Mouse (Mus musculus) forebrain, postnatal 0 days (tissue): ENCODE data around the gene Smg9. TPM values are rescaled to one million over a fixed set of nuclear protein-coding genes. Genes with fewer than 3 reads are reported as not detected.
"Not testable (repeated sequence)": the region's sequence is repeated elsewhere in the genome, so short reads cannot be mapped to it uniquely, and the experiment has no call there.

Experiments
- ATAC-seq: fragments of 200-750 bp; cut with Nextera tagmentation; 2 replicates; pipeline ENCODE4 v1.8.0; 2017; ENCODE audit warnings: mild to moderate bottlenecking, moderate library complexity
- DNase-seq: peaks from one replicate; pipeline ENCODE4 v3.0.0-alpha.2; 2015
- H3K27ac ChIP-seq: fragments of 300-500 bp; sonication (generic); 2 replicates; pipeline ENCODE4 v1.5.1; 2014; ENCODE audit warnings: low read depth, mild to moderate bottlenecking, antibody characterized with exemption, low read length, moderate library complexity, mixed read lengths
- H3K27me3 ChIP-seq: fragments of 300-500 bp; sonication (generic); 2 replicates; pipeline ENCODE4 v1.6.1; 2014; ENCODE audit warnings: mild to moderate bottlenecking, low read length, mixed read lengths; ENCODE audit not compliant: insufficient read depth
- H3K36me3 ChIP-seq: fragments of 300-500 bp; sonication (generic); 2 replicates; pipeline ENCODE4 v1.6.1; 2014; ENCODE audit warnings: mild to moderate bottlenecking, moderate library complexity; ENCODE audit not compliant: insufficient read depth
- H3K4me1 ChIP-seq: fragments of 300-500 bp; sonication (generic); 2 replicates; pipeline ENCODE4 v1.6.1; 2014; ENCODE audit warnings: antibody characterized with exemption; ENCODE audit not compliant: insufficient read depth
- H3K4me2 ChIP-seq: fragments of 300-500 bp; sonication (generic); 2 replicates; pipeline ENCODE4 v1.6.1; 2014; ENCODE audit warnings: low read depth, mild to moderate bottlenecking, moderate library complexity
- H3K4me3 ChIP-seq: fragments of 300-500 bp; sonication (generic); 2 replicates; pipeline ENCODE4 v1.5.1; 2014; ENCODE audit warnings: low read depth, low read length, mixed read lengths
- H3K9ac ChIP-seq: fragments of 300-500 bp; sonication (generic); 2 replicates; pipeline ENCODE4 v1.6.1; 2014; ENCODE audit warnings: mild to moderate bottlenecking
- H3K9me3 ChIP-seq: fragments of 300-500 bp; sonication (generic); 2 replicates; pipeline ENCODE4 v1.6.1; 2016; ENCODE audit warnings: low read length
- CTCF ChIP-seq: sonication (generic); IDR thresholded peaks from 2 replicates; pipeline ENCODE4 v1.5.1; 2016; ENCODE audit warnings: antibody characterized with exemption, control low read depth, low read depth
- WGBS: fragments of 180-500 bp; shearing (Covaris S2); extraction: QIAGEN DNeasy Blood & Tissue Kit; methylation state at CpG from one replicate; pipeline ENCODE4 v1.1.7; 2014; 5-methylcytosine and 5-hydroxymethylcytosine counted together
- polyA plus RNA-seq: library from polyadenylated mRNA; unstranded; fragments of >200 nt; fragmentation: Nextera tagmentation; extraction: Ambion mirVana; gene quantifications from 2 replicates; pipeline ENCODE4 v1.2.1, GENCODE M21; 2015
- total RNA-seq: library from RNA; depleted of rRNA; stranded (reverse); fragments of >200 nt; gene quantifications from 2 replicates; pipeline ENCODE4 v1.2.3, GENCODE M21; 2014

Gene Smg9
- total and polyA plus RNA-seq, 2 experiments from 2014 or later: 28.5 to 31.8 TPM

DNA sequence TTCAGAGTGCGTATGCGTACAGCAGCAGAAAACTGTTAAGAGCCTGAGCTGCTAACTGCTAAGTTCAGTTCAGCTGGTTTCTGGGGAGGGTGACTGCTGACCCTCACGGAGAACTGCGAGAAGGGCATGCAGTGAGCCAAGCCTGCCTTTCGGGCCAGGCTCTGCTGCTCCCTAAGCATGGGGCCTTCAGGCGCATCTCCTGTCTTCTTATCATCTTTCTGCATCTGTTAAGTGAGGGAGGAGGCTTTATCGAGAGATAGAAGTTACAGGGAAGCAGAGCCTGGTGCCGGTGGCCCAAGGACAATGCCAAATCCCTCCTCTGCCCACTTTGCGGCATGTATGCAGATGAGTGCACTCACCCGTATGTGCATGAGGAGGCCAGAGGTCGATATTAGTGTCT is 2.6 kb upstream of the Smg9 start:
- DNase-seq (no peak), ATAC-seq (no peak)
- WGBS: 84% methylated on average over 11 of the region's 11 CpGs
- no peak overlapping the region for H3K9ac ChIP-seq
- H3K4me3 ChIP-seq: no peak overlapping the region
- no peak overlapping the region for H3K27ac ChIP-seq
- no peaks in the 10 kb centered on the region for H3K9me3 ChIP-seq
- no peaks in the 10 kb centered on the region for H3K27me3 ChIP-seq
- no peaks in the 10 kb centered on the region; the same call in 1 of the 2 replicates for H3K4me1 ChIP-seq
- H3K36me3 ChIP-seq: no peaks in the 10 kb centered on the region
- TF ChIP-seq CTCF: no peak
- no peak overlapping the region for H3K4me2 ChIP-seq

DNA sequence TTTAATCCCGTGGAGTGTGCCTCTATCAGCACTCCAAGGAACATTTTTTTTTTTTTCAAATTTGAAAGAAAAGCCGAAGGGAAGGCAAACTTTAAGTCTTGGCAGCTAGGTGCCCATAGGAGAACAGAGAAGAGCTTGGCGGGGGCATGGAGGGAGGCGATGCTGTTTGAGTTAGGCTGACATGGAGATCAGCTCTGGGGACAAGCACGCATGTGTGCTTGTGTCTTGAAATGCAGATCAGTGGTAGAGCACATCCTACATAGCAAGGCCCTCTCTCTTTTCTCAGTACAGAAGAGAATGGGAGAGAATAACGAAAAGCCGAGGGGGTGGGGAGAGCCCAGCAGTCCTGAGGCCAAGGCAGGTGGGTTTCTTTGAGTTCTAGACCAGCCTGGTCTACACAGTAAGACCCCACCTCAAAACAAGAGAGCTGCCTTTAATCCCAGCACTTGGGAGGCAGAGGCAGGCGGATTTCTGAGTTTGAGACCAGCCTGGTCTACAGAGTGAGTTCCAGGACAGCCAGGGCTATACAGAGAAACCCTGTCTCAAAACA is 980 bp upstream of the Smg9 start:
- ATAC-seq: no peak

DNA sequence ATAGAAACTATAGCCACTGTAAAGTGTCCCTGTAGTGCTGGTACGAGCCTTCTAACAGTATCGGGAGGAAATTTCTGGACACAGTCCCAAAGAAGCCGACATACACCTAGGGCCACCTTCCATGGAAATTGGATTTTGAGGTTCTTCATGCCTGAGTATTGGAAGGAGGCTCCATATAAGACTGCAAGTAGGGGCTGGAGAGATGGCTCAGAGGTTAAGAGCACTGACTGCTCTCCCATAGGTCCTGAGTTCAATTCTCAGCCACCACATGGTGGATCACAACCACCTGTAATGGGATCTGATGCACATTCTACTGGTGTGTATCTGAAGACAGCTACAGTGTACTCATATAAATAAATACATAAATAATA is 648 bp downstream of the Smg9 start:
- no peaks in the 10 kb centered on the region for H3K27me3 ChIP-seq
- H3K9ac ChIP-seq: peak overlapping the region; percentile 65
- H3K36me3 ChIP-seq: peaks cover 14% of the 10 kb centered on the region
- H3K27ac ChIP-seq: peak overlapping the region; percentile 98
- H3K4me3 ChIP-seq: peak overlapping the region; percentile 62
- H3K9me3 ChIP-seq: no peaks in the 10 kb centered on the region
- TF ChIP-seq CTCF: no peak
- ATAC-seq (no peak; the same call in 1 of the 2 replicates), DNase-seq (no peak)
- peak overlapping the region; percentile 45 for H3K4me2 ChIP-seq
- whole genome bisulfite sequencing: 8% methylated on average over 3 of the region's 3 CpGs
- no peaks in the 10 kb centered on the region; the same call in 1 of the 2 replicates for H3K4me1 ChIP-seq

More for the DNA sequence above, 980 bp upstream of the Smg9 start:
- Histone ChIP-seq H3K4me1 (no peaks in the 10 kb centered on the region; the same call in 1 of the 2 replicates), H3K9me3 (no peaks in the 10 kb centered on the region), H3K4me3 (no peak overlapping the region), H3K9ac (no peak overlapping the region), H3K27me3 (no peaks in the 10 kb centered on the region), H3K27ac (no peak overlapping the region), H3K4me2 (no peak overlapping the region), H3K36me3 (0 out of 2 replicates have a peak, but pooled peaks cover 2% of the 10 kb centered on the region)
- no peak for DNase-seq
- WGBS: 96% methylated on average over 8 of the region's 8 CpGs
- no peak for TF ChIP-seq CTCF

DNA sequence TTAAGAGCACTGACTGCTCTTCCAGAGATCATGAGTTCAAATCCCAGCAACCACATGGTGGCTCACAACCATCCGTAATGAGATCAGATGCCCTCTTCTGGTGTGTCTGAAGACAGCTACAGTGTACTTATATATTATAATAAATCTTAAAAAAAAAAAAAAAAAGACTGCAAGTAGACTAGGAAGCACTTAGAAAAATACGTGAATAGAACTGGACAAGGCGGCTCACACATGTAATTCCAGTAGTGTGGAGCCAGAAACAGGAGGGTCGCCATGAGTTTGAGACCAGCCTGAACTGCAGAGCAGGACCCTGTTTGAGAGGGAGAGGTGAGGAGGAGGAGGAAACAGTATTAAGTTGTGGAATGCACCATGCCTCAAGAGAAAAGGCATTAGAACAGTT is 1.1 kb downstream of the Smg9 start:
- WGBS: 92% methylated on average over 4 of the region's 4 CpGs

DNA sequence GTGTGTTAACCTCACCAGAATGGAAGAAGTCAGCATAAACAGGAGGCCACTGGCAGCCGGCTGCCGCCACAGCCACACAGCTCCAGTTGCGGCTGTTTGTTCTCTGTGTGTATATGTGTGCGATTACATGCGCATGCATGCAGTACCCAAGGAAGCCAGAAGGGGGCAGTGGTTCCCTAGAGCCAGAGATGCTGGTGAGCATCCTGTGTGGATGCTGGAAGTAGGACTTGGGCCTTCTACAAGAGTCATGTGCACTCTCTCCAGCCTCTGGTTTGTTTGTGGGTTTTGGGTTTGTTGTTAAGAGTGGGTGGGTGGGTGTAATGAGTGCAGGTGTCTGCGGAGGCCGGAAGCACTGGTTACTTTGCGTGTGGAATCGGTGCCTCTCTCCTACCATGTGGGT is 3.4 kb downstream of the Smg9 start:
- 97% methylated on average over 9 of the region's 9 CpGs for WGBS

More for the DNA sequence above, 1.1 kb downstream of the Smg9 start:
- not testable (repeated sequence) for DNase-seq, H3K9ac ChIP-seq, H3K27me3 ChIP-seq, ATAC-seq, H3K4me3 ChIP-seq, H3K27ac ChIP-seq, H3K9me3 ChIP-seq, H3K4me1 ChIP-seq
- Histone ChIP-seq H3K4me2 (peak overlapping the region; percentile 45; the same call in 1 of the 2 replicates), H3K36me3 (peaks cover 19% of the 10 kb centered on the region)

DNA sequence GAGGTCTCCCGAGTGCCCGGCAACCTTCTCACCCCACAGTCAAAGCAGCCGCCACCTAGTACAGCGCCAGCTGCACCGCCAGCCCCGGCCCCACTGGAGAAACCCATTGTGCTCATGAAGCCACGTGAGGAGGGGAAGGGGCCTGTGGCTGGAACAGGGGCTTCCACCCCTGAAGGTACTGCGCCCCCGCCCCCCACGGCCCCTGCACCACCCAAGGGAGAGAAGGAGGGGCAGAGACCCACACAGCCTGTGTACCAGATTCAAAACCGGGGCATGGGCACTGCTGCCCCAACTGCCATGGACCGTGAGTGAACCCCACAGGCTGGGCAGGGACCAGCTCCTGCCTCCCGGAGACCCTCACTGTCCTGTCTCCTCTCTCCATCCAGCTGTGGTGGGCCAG is 6.2 kb downstream of the Smg9 start:
- ATAC-seq: no peak
- Histone ChIP-seq H3K4me1 (no peaks in the 10 kb centered on the region; the same call in 1 of the 2 replicates), H3K27me3 (no peaks in the 10 kb centered on the region), H3K9ac (no peak overlapping the region), H3K27ac (no peak overlapping the region), H3K4me2 (no peak overlapping the region), H3K36me3 (peaks cover 39% of the 10 kb centered on the region), H3K4me3 (no peak overlapping the region), H3K9me3 (no peaks in the 10 kb centered on the region)
- no peak for TF ChIP-seq CTCF
- WGBS: 93% methylated on average over 13 of the region's 13 CpGs
- DNase-seq: no peak

More for the DNA sequence above, 3.4 kb downstream of the Smg9 start:
- Histone ChIP-seq H3K9ac (no peak overlapping the region), H3K9me3 (no peaks in the 10 kb centered on the region), H3K4me2 (no peak overlapping the region), H3K4me1 (no peaks in the 10 kb centered on the region; the same call in 1 of the 2 replicates), H3K27me3 (no peaks in the 10 kb centered on the region), H3K27ac (no peak overlapping the region), H3K36me3 (peaks cover 36% of the 10 kb centered on the region), H3K4me3 (no peak overlapping the region)
- peak; percentile 65 for TF ChIP-seq CTCF
- DNase-seq (no peak), ATAC-seq (no peak)

DNA sequence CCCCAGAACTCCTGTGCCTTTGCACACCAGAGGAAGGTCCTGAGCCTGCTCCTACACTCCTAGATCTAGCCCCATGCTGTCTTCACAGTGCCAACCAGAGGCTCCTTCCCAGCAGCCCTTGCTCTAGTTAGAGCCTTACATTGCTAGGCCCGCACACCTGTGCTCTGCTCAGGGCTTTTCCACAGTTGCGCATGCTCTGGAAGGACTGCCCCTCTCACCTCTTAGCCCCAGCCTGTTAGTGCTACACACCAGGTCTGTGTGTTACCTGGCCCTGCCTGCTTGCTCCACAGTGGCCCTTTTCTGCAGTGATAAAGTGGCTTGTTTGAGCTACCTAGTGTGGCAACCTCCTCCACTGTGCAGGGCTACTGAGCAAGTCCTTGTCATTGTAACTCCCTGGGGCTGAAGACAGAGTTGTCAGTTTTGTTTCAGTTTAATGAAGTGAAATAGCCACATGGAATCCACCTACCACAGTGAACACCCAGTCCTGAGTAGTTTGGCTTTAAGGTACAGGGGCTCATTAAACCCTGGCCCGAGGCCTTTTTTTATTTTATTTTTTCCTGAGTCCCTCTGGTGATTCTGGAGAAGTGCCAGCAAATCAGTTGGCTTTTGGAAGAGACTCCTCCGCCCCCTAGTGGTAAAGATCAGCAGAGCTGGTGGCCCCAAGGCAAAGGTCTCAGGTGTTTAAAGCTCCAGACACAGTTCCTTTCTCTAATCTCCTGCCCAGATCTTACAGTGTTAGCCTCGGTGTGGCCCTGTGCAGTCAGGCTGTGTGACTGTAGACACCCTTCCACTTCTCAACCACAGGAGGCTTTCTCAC is 7.3 kb downstream of the Smg9 start:
- Histone ChIP-seq H3K9ac (no peak overlapping the region), H3K27me3 (no peaks in the 10 kb centered on the region), H3K4me2 (no peak overlapping the region), H3K27ac (no peak overlapping the region), H3K4me3 (no peak overlapping the region), H3K4me1 (no peaks in the 10 kb centered on the region), H3K9me3 (no peaks in the 10 kb centered on the region), H3K36me3 (peaks cover 39% of the 10 kb centered on the region)
- TF ChIP-seq CTCF: peak; percentile 78
- ATAC-seq: peak; percentile 12; the same call in 1 of the 2 replicates
- peak; percentile 78 for DNase-seq
- 45% methylated on average over 5 of the region's 5 CpGs for WGBS
